Mouse (Mus musculus) liver, embryonic 16.5 days (tissue): ENCODE measurements at regions not wholly inside any gene's neighbourhood (a gene's known extent, or its start where the extent isn't known, plus 50 kb on each side); places are given as distances from the start of the nearest gene placed in this dataset.

Experiments
- ATAC-seq: fragments of 200-750 bp; cut with Nextera tagmentation; 2 replicates; pipeline ENCODE4 v1.8.0; 2017; ENCODE audit warnings: low read depth, mild to moderate bottlenecking, moderate number of reproducible peaks, moderate library complexity
- H3K27ac ChIP-seq: fragments of 300-500 bp; sonication (generic); 2 replicates; pipeline ENCODE4 v1.5.1; 2014; ENCODE audit warnings: mild to moderate bottlenecking, low read length
- H3K27me3 ChIP-seq: fragments of 300-500 bp; sonication (generic); 2 replicates; pipeline ENCODE4 v1.6.1; 2014; ENCODE audit warnings: low read depth, low read length, mixed read lengths; ENCODE audit not compliant: control insufficient read depth, insufficient read depth
- H3K36me3 ChIP-seq: fragments of 300-500 bp; sonication (generic); 2 replicates; pipeline ENCODE4 v1.6.1; 2014; ENCODE audit warnings: mild to moderate bottlenecking; ENCODE audit not compliant: control insufficient read depth, insufficient read depth
- H3K4me1 ChIP-seq: fragments of 300-500 bp; sonication (generic); 2 replicates; pipeline ENCODE4 v1.6.1; 2014; ENCODE audit warnings: low read depth, low read length, mixed read lengths; ENCODE audit not compliant: control insufficient read depth
- H3K4me2 ChIP-seq: fragments of 300-500 bp; sonication (generic); 2 replicates; pipeline ENCODE4 v1.6.1; 2014; ENCODE audit warnings: low read depth, low read length, mixed read lengths
- H3K4me3 ChIP-seq: fragments of 300-500 bp; sonication (generic); 2 replicates; pipeline ENCODE4 v1.5.1; 2014; ENCODE audit warnings: low read depth, mild to moderate bottlenecking, low read length
- H3K9ac ChIP-seq: fragments of 300-500 bp; sonication (generic); 2 replicates; pipeline ENCODE4 v1.6.1; 2014; ENCODE audit warnings: low read depth, low read length
- H3K9me3 ChIP-seq: fragments of 300-500 bp; sonication (generic); replicated peaks from 2 replicates; pipeline ENCODE4 v1.6.1; 2016; ENCODE audit warnings: low read length; ENCODE audit not compliant: control insufficient read depth
- WGBS: fragments of 180-500 bp; shearing (Covaris S2); extraction: QIAGEN DNeasy Blood & Tissue Kit; methylation state at CpG from one replicate; pipeline ENCODE4 v1.1.7; 2014; ENCODE audit not compliant: insufficient replicate concordance; 5-methylcytosine and 5-hydroxymethylcytosine counted together

GRCm38 (mm10) chr13:16676873-16677272, 665.2 kb downstream of the Inhba start:
- H3K9me3 ChIP-seq, result no peaks in the 10 kb centered on the region
- no peaks in the 10 kb centered on the region for H3K4me1 ChIP-seq
- WGBS, result 39% methylated on average over 1 of the region's 1 CpGs
- no peak overlapping the region for H3K9ac ChIP-seq
- no peak for ATAC-seq
- no peaks in the 10 kb centered on the region for H3K27me3 ChIP-seq
- no peak overlapping the region for H3K27ac ChIP-seq
- H3K4me3 ChIP-seq, result no peak overlapping the region
- no peak overlapping the region for H3K4me2 ChIP-seq
- H3K36me3 ChIP-seq, result no peaks in the 10 kb centered on the region

- Histone ChIP-seq H3K4me1 (no peaks in the 10 kb centered on the region), H3K4me3 (no peak overlapping the region), H3K9me3 (no peaks in the 10 kb centered on the region), H3K4me2 (no peak overlapping the region), H3K9ac (no peak overlapping the region), H3K27me3 (no peaks in the 10 kb centered on the region), H3K36me3 (no peaks in the 10 kb centered on the region), H3K27ac (no peak overlapping the region)
- no peak for ATAC-seq
- 29% methylated on average over 1 of the region's 1 CpGs for WGBS
These were observed 666.8 kb downstream of the Inhba start for GRCm38 (mm10) chr13:16678246-16679024.

- no peaks in the 10 kb centered on the region for H3K4me1 ChIP-seq
- H3K27me3 ChIP-seq, result no peaks in the 10 kb centered on the region
- no peak overlapping the region for H3K4me2 ChIP-seq
- no peaks in the 10 kb centered on the region for H3K36me3 ChIP-seq
- no peak for ATAC-seq
- 57% methylated on average over 1 of the region's 1 CpGs for WGBS
- no peak overlapping the region for H3K4me3 ChIP-seq
- H3K9ac ChIP-seq, result no peak overlapping the region
- H3K27ac ChIP-seq, result no peak overlapping the region
- no peaks in the 10 kb centered on the region for H3K9me3 ChIP-seq
These were observed 682.5 kb downstream of the Inhba start for GRCm38 (mm10) chr13:16694201-16694600.

- Histone ChIP-seq H3K27ac (no peak overlapping the region), H3K9me3 (no peaks in the 10 kb centered on the region), H3K4me3 (no peak overlapping the region), H3K36me3 (no peaks in the 10 kb centered on the region), H3K27me3 (no peaks in the 10 kb centered on the region), H3K4me2 (no peak overlapping the region), H3K9ac (no peak overlapping the region), H3K4me1 (no peaks in the 10 kb centered on the region)
- no peak for ATAC-seq
- 56% methylated on average over 2 of the region's 2 CpGs for WGBS
These were observed 689.3 kb downstream of the Inhba start for GRCm38 (mm10) chr13:16700934-16701333.

DNA sequence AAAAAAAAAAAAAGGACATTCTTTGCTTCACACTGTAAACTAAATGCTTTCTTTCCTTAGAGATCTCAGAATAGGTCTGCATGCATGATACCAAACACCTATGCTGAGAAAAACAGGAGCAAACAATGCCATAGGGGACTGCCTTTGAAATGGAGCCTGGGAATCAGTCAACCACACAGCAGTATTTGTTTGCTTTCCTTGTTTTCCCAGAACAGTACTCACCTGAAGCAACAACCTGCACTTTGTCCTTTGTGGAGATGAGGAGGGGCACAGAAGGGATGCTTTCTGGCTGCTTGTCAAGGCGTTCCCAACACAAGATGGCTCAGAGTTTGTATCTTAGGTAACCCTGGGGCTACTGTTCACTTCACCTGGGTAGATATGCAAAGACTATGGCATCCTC, 690.5 kb downstream of the Inhba start:
- no peaks in the 10 kb centered on the region for H3K9me3 ChIP-seq
- 30% methylated on average over 1 of the region's 1 CpGs for WGBS
- H3K27ac ChIP-seq, result no peak overlapping the region
- no peaks in the 10 kb centered on the region for H3K4me1 ChIP-seq
- H3K36me3 ChIP-seq, result no peaks in the 10 kb centered on the region
- ATAC-seq, result no peak
- no peak overlapping the region for H3K4me3 ChIP-seq
- H3K9ac ChIP-seq, result no peak overlapping the region
- no peaks in the 10 kb centered on the region for H3K27me3 ChIP-seq
- no peak overlapping the region for H3K4me2 ChIP-seq

DNA sequence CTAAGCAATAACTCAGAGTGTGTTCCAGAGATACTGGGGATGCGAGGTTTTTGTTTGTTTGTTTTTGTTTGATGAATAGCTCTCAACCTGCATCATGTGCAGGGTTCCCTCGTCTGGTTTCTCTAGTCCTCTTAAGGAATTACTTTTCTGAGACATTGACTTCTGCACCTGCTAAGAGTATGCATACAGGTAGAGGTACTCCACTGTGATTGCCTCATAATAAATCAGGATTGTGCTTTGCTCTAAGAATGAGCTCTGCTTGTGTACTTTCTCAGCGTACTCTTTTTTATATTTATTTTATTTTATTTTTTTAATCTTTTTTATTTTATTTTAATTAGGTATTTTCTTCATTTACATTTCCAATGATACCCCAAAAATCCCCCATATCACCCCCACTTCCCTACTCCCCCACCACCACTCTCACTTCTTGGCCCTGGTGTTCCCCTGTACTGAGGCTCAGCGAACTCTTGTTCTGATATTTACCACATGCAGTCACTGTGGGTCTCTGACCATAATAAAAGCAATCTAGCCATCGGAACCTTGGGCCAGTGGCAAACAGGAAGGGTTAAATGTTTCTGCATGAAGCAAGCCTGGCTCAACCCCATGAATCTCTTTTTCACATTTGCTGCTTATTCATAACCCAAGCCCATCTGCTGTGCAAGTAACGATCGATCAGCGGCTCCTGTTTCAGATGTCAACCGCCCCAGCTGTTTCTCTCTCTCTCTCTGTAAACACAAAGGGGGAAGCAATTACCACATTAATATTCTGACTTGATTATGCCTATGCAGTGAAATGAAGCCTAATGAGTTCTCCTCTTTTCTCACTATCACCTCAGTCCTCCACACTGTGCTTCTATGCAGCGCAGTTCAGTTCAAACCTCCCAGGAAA, 693.8 kb downstream of the Inhba start:
- H3K4me1 ChIP-seq, result no peaks in the 10 kb centered on the region
- H3K27me3 ChIP-seq, result no peaks in the 10 kb centered on the region
- H3K4me3 ChIP-seq, result no peak overlapping the region
- WGBS, result 64% methylated on average over 10 of the region's 10 CpGs
- no peaks in the 10 kb centered on the region for H3K36me3 ChIP-seq
- H3K27ac ChIP-seq, result no peak overlapping the region
- H3K4me2 ChIP-seq, result no peak overlapping the region
- ATAC-seq, result no peak
- H3K9me3 ChIP-seq, result no peaks in the 10 kb centered on the region
- H3K9ac ChIP-seq, result no peak overlapping the region

DNA sequence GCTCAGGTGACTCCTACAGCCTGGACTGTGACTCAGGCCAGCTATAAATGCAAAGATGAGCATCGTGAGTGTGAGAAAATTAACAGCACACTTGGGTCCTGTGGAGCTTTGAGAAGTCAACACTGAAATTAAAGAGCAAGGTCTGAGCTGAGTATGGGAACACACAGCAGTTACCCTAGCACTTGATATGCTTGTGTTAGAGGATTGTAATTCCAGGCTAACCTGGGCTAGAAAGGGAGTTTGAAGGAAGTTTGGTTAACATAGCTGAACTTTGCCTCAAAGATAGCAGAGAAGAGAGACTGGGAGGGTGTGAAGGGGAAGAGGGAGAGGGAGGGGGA, 694.4 kb downstream of the Inhba start:
- WGBS, result 22% methylated on average over 1 of the region's 1 CpGs
- H3K9ac ChIP-seq, result no peak overlapping the region
- no peak for ATAC-seq
- no peaks in the 10 kb centered on the region for H3K4me1 ChIP-seq
- H3K27ac ChIP-seq, result no peak overlapping the region
- H3K27me3 ChIP-seq, result no peaks in the 10 kb centered on the region
- no peak overlapping the region for H3K4me2 ChIP-seq
- H3K9me3 ChIP-seq, result no peaks in the 10 kb centered on the region
- H3K4me3 ChIP-seq, result no peak overlapping the region
- H3K36me3 ChIP-seq, result no peaks in the 10 kb centered on the region

DNA sequence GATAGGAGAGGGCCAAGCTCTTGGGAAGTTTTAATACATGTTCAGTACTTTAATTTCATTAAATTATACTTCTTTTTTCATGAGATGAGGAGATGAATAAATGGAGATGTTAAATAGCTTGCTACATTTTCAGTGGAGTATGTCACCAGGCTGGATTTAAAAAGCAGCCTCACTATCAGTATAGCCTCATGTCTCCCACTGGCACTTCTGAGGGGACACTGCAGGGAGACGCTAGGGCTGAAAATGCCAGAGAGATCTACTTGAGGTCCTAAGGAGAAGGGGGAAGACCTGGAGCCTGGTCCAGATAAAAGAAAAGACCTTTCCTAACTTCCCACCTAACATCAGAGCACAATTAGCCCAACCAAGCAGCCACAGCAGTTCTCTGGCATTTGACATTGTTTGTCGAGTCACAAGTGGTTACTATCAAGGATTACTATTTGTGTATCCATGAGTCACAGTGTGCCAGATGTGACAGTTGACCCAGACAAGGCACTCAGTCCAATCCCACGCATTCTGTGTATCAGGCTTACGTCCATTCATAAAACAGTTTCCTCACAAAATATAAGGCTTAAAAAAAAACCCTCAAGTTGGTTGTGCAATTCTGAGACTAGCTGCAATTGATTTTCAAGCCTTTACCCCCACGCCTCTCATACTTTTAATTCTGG, 703.8 kb downstream of the Inhba start:
- no peak overlapping the region for H3K9ac ChIP-seq
- H3K4me3 ChIP-seq, result no peak overlapping the region
- no peaks in the 10 kb centered on the region for H3K27me3 ChIP-seq
- no peak overlapping the region for H3K4me2 ChIP-seq
- 41% methylated on average over 5 of the region's 5 CpGs for WGBS
- H3K36me3 ChIP-seq, result no peaks in the 10 kb centered on the region
- no peaks in the 10 kb centered on the region for H3K4me1 ChIP-seq
- no peak for ATAC-seq
- no peak overlapping the region for H3K27ac ChIP-seq
- no peaks in the 10 kb centered on the region for H3K9me3 ChIP-seq

DNA sequence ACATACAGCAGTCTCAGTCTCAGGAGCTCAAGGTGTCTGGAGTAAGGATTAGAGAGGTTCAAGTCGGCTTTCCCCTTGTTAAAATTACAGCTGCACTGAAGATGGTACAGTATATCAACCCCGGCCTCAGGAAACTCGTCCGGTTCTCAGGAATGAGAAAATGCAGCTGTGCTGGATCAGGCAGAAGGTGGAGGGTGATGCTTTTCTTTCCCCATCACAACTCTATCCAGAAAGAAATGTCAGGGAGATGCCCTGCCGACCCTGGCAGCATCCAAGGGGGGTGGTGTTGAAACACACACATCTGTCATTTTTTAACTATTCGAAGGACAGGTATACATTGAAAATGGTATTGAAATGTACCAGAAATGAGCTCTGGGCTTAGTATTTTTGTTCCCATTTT, 704.7 kb downstream of the Inhba start:
- WGBS, result 54% methylated on average over 6 of the region's 6 CpGs
- no peak for ATAC-seq
- H3K9ac ChIP-seq, result no peak overlapping the region
- no peak overlapping the region for H3K27ac ChIP-seq
- H3K36me3 ChIP-seq, result no peaks in the 10 kb centered on the region
- H3K27me3 ChIP-seq, result no peaks in the 10 kb centered on the region
- no peak overlapping the region for H3K4me2 ChIP-seq
- no peak overlapping the region for H3K4me3 ChIP-seq
- no peaks in the 10 kb centered on the region for H3K4me1 ChIP-seq
- H3K9me3 ChIP-seq, result no peaks in the 10 kb centered on the region
